Mouse (Mus musculus) C2C12 (cell line): Measurements from ENCODE around the gene Dnajb13. TPM values are rescaled to one million over a fixed set of nuclear protein-coding genes. Genes with fewer than 3 reads are reported as not detected.

Source experiments
- H3K27me3 ChIP-seq: one replicate; pipeline ENCODE4 v1.6.1; 2011; ENCODE audit not compliant: control insufficient read depth, insufficient read depth, insufficient read length
- H3K36me3 ChIP-seq: one replicate; pipeline ENCODE4 v1.6.1; 2011; ENCODE audit not compliant: control insufficient read depth, insufficient read depth
- H3K4me3 ChIP-seq: one replicate; pipeline ENCODE4 v1.5.1; 2011; ENCODE audit warnings: mild to moderate bottlenecking, control low read depth; ENCODE audit not compliant: poor library complexity, insufficient read depth, severe bottlenecking
- H3K79me2 ChIP-seq: one replicate; pipeline ENCODE4 v1.6.1; 2011; ENCODE audit not compliant: control insufficient read depth, insufficient read depth
- H3K79me3 ChIP-seq: one replicate; pipeline ENCODE4 v1.6.1; 2011; ENCODE audit warnings: low read depth, control low read depth
- H3ac ChIP-seq: one replicate; pipeline ENCODE3; 2011; ENCODE audit warnings: low read depth; ENCODE audit not compliant: control insufficient read depth, insufficient read length
- CEBPB ChIP-seq: IDR thresholded peaks from one replicate; pipeline ENCODE4 v1.6.1; 2011; ENCODE audit warnings: low read depth, mild to moderate bottlenecking, control low read depth, moderate library complexity
- CTCF ChIP-seq: IDR thresholded peaks from one replicate; pipeline ENCODE4 v1.5.1; 2011; ENCODE audit not compliant: control insufficient read depth, insufficient read depth, insufficient read length
- FOSL1 ChIP-seq: IDR thresholded peaks from one replicate; pipeline ENCODE4 v1.8.0; 2011; ENCODE audit warnings: mild to moderate bottlenecking, low read length; ENCODE audit not compliant: poor library complexity, insufficient read depth, severe bottlenecking
- MAX ChIP-seq: IDR thresholded peaks from one replicate; pipeline ENCODE4 v1.6.1; 2011; ENCODE audit warnings: mild to moderate bottlenecking, control low read depth
- MYOD1 ChIP-seq: IDR thresholded peaks from one replicate; pipeline ENCODE4 v1.6.1; 2011; ENCODE audit warnings: low read depth; ENCODE audit not compliant: control insufficient read depth, insufficient read length
- MYOG ChIP-seq: IDR thresholded peaks from one replicate; pipeline ENCODE4 v1.6.1; 2011; ENCODE audit not compliant: control insufficient read depth, insufficient read length; ENCODE audit errors: extremely low read depth
- USF1 ChIP-seq: IDR thresholded peaks from one replicate; pipeline ENCODE4 v1.6.1; 2011; ENCODE audit warnings: low read depth, mild to moderate bottlenecking, control low read depth, moderate library complexity
- polyA plus RNA-seq: library from polyadenylated mRNA; unstranded; fragments of >200 nt; fragmentation: generic; extraction: Trizol; gene quantifications from one replicate; pipeline ENCODE4 v1.2.1, GENCODE M21; 2012; ENCODE audit warnings: missing spikeins

Dnajb13 gene
- polyA plus RNA-seq, 1 experiment = 0.07 TPM

DNA sequence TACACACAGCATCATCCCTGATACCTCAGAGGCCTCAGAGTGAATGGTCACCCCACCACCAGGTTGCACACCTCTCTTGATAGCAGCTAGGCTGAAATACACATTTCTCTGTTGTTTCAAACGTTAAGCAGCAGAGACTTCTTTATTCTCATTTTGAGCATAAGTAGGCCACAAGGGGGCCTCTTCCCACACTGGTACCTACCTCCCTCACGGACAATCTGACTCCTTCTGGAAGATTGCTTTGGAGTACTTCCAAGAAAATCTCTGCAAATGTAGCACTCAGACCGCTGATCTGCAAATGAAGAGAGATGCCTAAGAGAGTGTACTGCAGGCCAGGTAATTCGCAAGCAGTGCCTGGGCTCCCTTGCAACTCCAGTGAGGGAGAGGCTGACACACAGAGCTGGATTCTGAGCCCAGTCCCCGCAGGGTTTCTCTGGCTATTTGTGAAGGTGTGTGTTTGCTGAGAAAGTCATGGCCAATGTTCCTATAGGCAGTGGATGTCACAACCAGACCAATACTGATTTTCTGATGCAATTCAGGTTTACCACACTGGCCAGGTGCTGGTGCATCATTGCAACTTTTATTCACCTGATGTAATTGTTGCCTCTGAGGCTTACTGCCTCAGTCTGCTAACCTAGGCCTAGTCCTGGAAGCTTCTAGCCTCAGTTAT lies 35.7 kb upstream of the Dnajb13 start:
- TF ChIP-seq MAX = no peak
- no peak for TF ChIP-seq CEBPB
- TF ChIP-seq USF1 = no peak
- no peak for TF ChIP-seq CTCF
- TF ChIP-seq MYOG = no peak
- no peak for TF ChIP-seq MYOD1
- no peak for TF ChIP-seq FOSL1
- Histone ChIP-seq H3ac (no peak overlapping the region), H3K27me3 (no peaks in the 10 kb centered on the region)

DNA sequence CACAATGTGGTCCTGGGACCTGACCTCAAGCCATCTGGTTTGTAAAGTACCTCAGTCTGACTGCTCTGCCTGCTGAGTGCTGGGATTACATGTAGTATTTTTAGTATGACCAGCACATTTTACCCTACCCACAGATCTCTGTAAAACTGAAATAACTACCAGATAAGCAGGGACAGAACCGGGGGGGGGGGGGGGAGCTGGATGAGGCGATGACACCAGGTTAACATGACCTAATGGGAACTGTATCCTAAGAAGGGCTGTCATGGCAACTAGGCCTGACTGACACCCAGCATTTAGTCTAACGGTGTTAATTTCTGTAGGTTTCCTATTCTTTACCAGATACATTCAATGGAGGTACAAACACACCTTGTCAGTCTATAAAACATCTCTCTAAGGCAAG lies 35.0 kb upstream of the Dnajb13 start:
- TF ChIP-seq CEBPB (no peak), MYOD1 (no peak), MYOG (no peak), USF1 (no peak), FOSL1 (no peak), CTCF (no peak), MAX (no peak)
- no peak overlapping the region for H3K4me3 ChIP-seq
- H3K36me3 ChIP-seq = no peaks in the 10 kb centered on the region

More for the DNA sequence above, 35.7 kb upstream of the Dnajb13 start:
- Histone ChIP-seq H3K36me3 (no peaks in the 10 kb centered on the region), H3K79me3 (no peaks in the 10 kb centered on the region), H3K4me3 (no peak overlapping the region), H3K79me2 (no peaks in the 10 kb centered on the region)

DNA sequence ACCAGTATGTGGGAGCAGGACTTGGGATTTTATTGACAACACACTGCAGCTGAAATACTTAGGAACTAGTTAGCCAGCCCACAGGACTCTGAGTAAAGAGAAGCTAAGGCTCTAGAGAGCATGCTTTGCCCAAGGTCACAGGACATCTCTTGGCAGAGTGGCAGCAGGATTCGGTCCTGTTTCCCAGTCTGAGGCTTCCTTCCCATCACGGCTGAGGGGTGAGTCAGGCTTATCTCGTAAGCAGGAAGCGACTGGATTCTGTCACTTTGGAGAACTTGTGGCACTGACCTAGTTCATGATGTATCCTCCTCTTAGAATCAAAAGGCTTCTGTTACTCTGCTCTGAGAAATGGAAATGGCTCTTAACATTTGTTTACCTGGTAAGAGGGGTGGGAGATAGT lies 32.9 kb upstream of the Dnajb13 start:
- Histone ChIP-seq H3K79me3 (no peaks in the 10 kb centered on the region), H3K36me3 (no peaks in the 10 kb centered on the region), H3K4me3 (no peak overlapping the region), H3K79me2 (no peaks in the 10 kb centered on the region), H3ac (no peak overlapping the region), H3K27me3 (no peaks in the 10 kb centered on the region)
- no peak for TF ChIP-seq MYOG
- no peak for TF ChIP-seq MYOD1
- TF ChIP-seq MAX = no peak
- TF ChIP-seq CEBPB = no peak
- no peak for TF ChIP-seq CTCF
- no peak for TF ChIP-seq FOSL1
- no peak for TF ChIP-seq USF1

More for the DNA sequence above, 35.0 kb upstream of the Dnajb13 start:
- Histone ChIP-seq H3K79me2 (no peaks in the 10 kb centered on the region), H3K27me3 (no peaks in the 10 kb centered on the region), H3K79me3 (no peaks in the 10 kb centered on the region), H3ac (no peak overlapping the region)

DNA sequence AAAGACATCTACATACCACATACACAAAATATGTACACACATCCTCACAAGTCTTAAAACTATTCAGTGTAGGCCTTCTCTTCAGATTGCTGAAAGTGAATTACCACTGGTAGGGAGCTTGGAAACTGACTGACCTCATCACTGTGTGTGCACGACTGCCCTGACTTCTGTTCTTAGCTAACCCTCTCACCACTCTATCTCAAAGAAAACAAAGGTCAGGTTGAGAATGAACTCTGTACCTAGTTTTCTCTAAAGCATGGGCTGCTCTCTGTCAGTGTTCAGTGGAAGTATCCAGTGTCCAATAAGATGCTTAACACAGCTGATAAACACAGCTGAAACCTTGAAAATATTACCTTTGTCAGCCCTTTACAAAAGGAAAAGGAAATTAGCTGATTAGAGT lies 29.7 kb upstream of the Dnajb13 start:
- Histone ChIP-seq H3ac (no peak overlapping the region), H3K79me3 (no peaks in the 10 kb centered on the region), H3K36me3 (no peaks in the 10 kb centered on the region), H3K4me3 (no peak overlapping the region), H3K27me3 (no peaks in the 10 kb centered on the region), H3K79me2 (no peaks in the 10 kb centered on the region)
- TF ChIP-seq CTCF (no peak), CEBPB (no peak), MYOD1 (no peak), FOSL1 (no peak), USF1 (no peak), MYOG (no peak), MAX (no peak)

DNA sequence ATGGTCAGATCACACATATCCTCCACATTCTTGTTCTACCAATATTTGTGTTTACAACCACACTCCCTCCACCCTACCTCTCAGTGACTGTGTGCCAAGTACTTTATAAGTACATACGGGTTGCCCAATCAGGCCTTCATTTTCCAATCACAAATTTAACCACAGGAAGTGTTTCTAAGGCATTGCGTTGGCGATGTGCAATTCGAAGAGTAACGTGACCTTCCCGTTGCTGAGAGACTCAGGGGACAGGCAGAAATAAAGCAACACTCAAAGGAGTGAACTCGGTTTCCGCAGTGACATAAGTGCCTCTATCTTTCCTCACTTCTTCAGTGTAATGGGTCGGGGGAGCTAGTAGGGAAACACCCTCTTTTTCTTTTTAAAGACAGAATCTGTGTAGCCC lies 24.8 kb upstream of the Dnajb13 start:
- peaks cover 3% of the 10 kb centered on the region for H3K79me3 ChIP-seq
- no peaks in the 10 kb centered on the region for H3K79me2 ChIP-seq
- H3ac ChIP-seq = no peak overlapping the region
- H3K27me3 ChIP-seq = no peaks in the 10 kb centered on the region
- no peaks in the 10 kb centered on the region for H3K36me3 ChIP-seq
- TF ChIP-seq CTCF = no peak
- TF ChIP-seq MYOD1 = no peak
- no peak for TF ChIP-seq CEBPB
- TF ChIP-seq FOSL1 = no peak
- no peak for TF ChIP-seq USF1
- TF ChIP-seq MAX = no peak
- no peak for TF ChIP-seq MYOG
- no peak overlapping the region for H3K4me3 ChIP-seq

DNA sequence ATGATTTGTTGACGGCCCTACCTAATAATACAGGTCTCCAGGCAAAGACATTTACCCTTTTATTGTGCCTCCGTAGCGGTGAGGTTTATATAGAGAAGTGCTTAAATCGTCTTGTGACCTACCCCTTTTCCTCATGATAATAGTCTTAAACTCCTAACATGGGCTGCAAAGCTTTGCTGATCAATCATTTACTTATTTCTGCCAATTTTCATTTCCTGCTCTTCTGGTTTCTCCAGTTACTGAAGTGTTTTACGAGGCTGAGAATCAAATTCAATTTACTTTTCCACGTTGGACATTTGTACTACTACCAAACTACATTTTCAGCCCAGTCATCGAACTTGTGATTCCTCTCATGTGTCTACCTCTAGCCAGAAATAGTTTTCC lies 22.8 kb upstream of the Dnajb13 start:
- TF ChIP-seq FOSL1 = no peak
- TF ChIP-seq CTCF = no peak
- TF ChIP-seq MAX = no peak
- TF ChIP-seq USF1 = no peak
- TF ChIP-seq CEBPB = no peak
- no peak for TF ChIP-seq MYOG
- TF ChIP-seq MYOD1 = no peak
- Histone ChIP-seq H3K27me3 (no peaks in the 10 kb centered on the region), H3K36me3 (no peaks in the 10 kb centered on the region), H3ac (no peak overlapping the region), H3K79me2 (no peaks in the 10 kb centered on the region), H3K79me3 (peaks cover 3% of the 10 kb centered on the region), H3K4me3 (peak overlapping the region; percentile 39)
